Mouse (Mus musculus) erythroblast, embryonic 14.5 days (primary cell): ENCODE results near the gene Rexo5.

Experiments used
- GATA1 ChIP-seq: IDR thresholded peaks from 2 replicates; pipeline ENCODE4 v1.6.1; 2012; ENCODE audit warnings: low read length, inconsistent platforms, mixed read lengths
- TAL1 ChIP-seq: IDR thresholded peaks from 3 replicates; pipeline ENCODE4 v1.6.1; 2012; ENCODE audit warnings: low read length, inconsistent platforms, mixed read lengths

DNA sequence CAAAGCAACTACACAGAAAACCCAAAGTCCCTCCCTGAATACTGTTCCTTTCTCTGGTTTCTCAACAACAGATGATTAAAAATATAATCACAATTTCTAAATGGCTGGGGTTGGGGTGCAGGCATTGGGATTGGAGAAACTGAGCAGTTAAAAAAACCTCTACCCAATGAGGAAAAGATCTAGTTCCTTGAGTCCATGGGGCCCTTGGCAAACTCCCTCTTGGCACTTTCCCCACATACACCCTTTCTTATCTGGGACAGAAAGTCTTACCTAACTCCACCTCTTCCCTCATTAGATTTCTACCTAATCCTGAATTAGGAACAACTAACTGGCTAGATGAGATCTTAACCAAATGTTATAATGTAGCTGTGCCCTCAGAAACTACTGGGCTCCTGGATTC lies 61.2 kb downstream of the Rexo5 start:
- TF ChIP-seq GATA1, result no peak
- no peak for TF ChIP-seq TAL1
